Mouse (Mus musculus): ENCODE results near the gene Gm21725.
"Not testable (repeated sequence)": the region's sequence is repeated elsewhere in the genome, so short reads cannot be mapped to it uniquely, and the experiment has no call there.

Gm21725 gene

DNA sequence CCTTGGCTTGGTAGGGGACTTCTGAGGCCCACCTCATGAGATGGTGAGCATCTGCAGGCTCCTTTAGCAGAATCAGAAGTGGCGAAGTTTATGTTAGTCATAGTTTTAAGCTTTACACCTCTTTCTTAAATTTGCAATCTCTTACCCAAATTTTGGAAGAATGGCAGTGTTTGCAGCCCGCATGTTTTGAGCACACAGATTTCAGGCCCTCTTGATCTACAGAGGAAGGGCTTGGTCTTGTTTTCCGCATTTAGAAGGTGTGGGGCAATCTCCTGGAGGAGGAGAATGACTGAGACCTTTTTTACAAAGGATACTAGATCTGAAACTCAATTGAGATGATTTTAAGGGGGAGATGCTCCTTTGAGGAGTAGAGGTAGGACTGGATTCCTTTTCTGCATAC lies at the start of gene Gm21725:
Gm21725 (minus strand) TSS at position 101 of the 400 bp plus-strand sequence.
- DNase-seq = not testable (repeated sequence)
